Mouse (Mus musculus) cortical plate, adult 2 months (tissue): Measurements from ENCODE around the gene Hoxd11. TPM values are rescaled to one million over a fixed set of nuclear protein-coding genes. Genes with fewer than 3 reads are reported as not detected.

Experiments
- H3K27ac ChIP-seq: fragments of 200-500 bp; 2 replicates; pipeline ENCODE4 v1.5.1; 2012; ENCODE audit warnings: low read length, control low read depth, inconsistent platforms; ENCODE audit not compliant: insufficient read depth
- H3K4me1 ChIP-seq: fragments of 200-500 bp; 2 replicates; pipeline ENCODE4 v1.6.1; 2011; ENCODE audit warnings: low read length; ENCODE audit not compliant: control insufficient read depth, insufficient read depth
- H3K4me3 ChIP-seq: fragments of 200-500 bp; 2 replicates; pipeline ENCODE4 v1.5.1; 2011; ENCODE audit warnings: mild to moderate bottlenecking, low read length, control low read depth; ENCODE audit not compliant: insufficient read depth
- CTCF ChIP-seq: fragments of 200-500 bp; IDR thresholded peaks from 2 replicates; pipeline ENCODE4 v1.5.1; 2011; ENCODE audit warnings: mild to moderate bottlenecking, control low read depth, low read length; ENCODE audit not compliant: insufficient read depth; ENCODE audit errors: extremely low read depth
- POLR2A ChIP-seq: fragments of 200-500 bp; IDR thresholded peaks from 2 replicates; pipeline ENCODE4 v1.6.1; 2011; ENCODE audit warnings: mild to moderate bottlenecking, low read length, control low read depth; ENCODE audit not compliant: insufficient read depth; ENCODE audit errors: extremely low read depth
- polyA plus RNA-seq: library from polyadenylated mRNA; depleted of rRNA; stranded (reverse); fragments of >200 nt; gene quantifications from 2 replicates; pipeline ENCODE4 v1.2.3, GENCODE M21; 2012

The Hoxd11 gene
- polyA plus RNA-seq, 1 experiment: not detected

- Histone ChIP-seq H3K4me3 (no peak overlapping the region), H3K4me1 (no peaks in the 10 kb centered on the region), H3K27ac (no peak overlapping the region)
- TF ChIP-seq CTCF (no peak), POLR2A (no peak)
Observed at GRCm38 (mm10) chr2:74681594-74682531, 2.5 kb downstream of the Hoxd11 start.

GRCm38 (mm10) chr2:74682796-74683195, 3.4 kb downstream of the Hoxd11 start:
- Histone ChIP-seq H3K4me3 (no peak overlapping the region), H3K4me1 (no peaks in the 10 kb centered on the region)
- TF ChIP-seq CTCF: no peak
- no peak for TF ChIP-seq POLR2A

GRCm38 (mm10) chr2:74683471-74683951, 4.2 kb downstream of the Hoxd11 start:
- no peak for TF ChIP-seq POLR2A
- no peak for TF ChIP-seq CTCF
- H3K27ac ChIP-seq: no peak overlapping the region
- no peaks in the 10 kb centered on the region for H3K4me1 ChIP-seq
- H3K4me3 ChIP-seq: no peak overlapping the region

More at GRCm38 (mm10) chr2:74682796-74683195, 3.4 kb downstream of the Hoxd11 start:
- H3K27ac ChIP-seq: no peak overlapping the region

- no peaks in the 10 kb centered on the region for H3K4me1 ChIP-seq
- TF ChIP-seq POLR2A (no peak), CTCF (no peak)
- H3K27ac ChIP-seq: no peak overlapping the region
- H3K4me3 ChIP-seq: no peak overlapping the region
Observed at GRCm38 (mm10) chr2:74684106-74684505, 4.7 kb downstream of the Hoxd11 start.

- H3K4me3 ChIP-seq: no peak overlapping the region
- no peaks in the 10 kb centered on the region for H3K4me1 ChIP-seq
- no peak overlapping the region for H3K27ac ChIP-seq
- TF ChIP-seq CTCF (no peak), POLR2A (no peak)
Observed at GRCm38 (mm10) chr2:74685059-74685603, 5.8 kb downstream of the Hoxd11 start.

- H3K27ac ChIP-seq: no peak overlapping the region
- no peaks in the 10 kb centered on the region for H3K4me1 ChIP-seq
- no peak overlapping the region for H3K4me3 ChIP-seq
- TF ChIP-seq POLR2A (no peak), CTCF (peak; percentile 40)
Observed at GRCm38 (mm10) chr2:74686301-74686987, 7.1 kb downstream of the Hoxd11 start.

- Histone ChIP-seq H3K4me1 (no peaks in the 10 kb centered on the region), H3K27ac (no peak overlapping the region), H3K4me3 (no peak overlapping the region)
- TF ChIP-seq CTCF (no peak), POLR2A (no peak)
Observed at GRCm38 (mm10) chr2:74686988-74687697, 7.8 kb downstream of the Hoxd11 start.

GRCm38 (mm10) chr2:74687698-74688555, 8.6 kb downstream of the Hoxd11 start:
- Histone ChIP-seq H3K4me1 (no peaks in the 10 kb centered on the region), H3K4me3 (no peak overlapping the region), H3K27ac (no peak overlapping the region)
- TF ChIP-seq POLR2A: no peak
- TF ChIP-seq CTCF: no peak
